Mouse (Mus musculus) liver, embryonic 14.5 days (tissue): ENCODE data around the gene Npy5r.

Experiments
- CTCF ChIP-seq: IDR thresholded peaks from 2 replicates; pipeline ENCODE4 v1.5.1; 2016; ENCODE audit warnings: antibody characterized with exemption, low read depth, control low read depth
- EP300 ChIP-seq: IDR thresholded peaks from 2 replicates; pipeline ENCODE4 v1.6.1; 2016; ENCODE audit warnings: antibody characterized with exemption, low read depth

DNA sequence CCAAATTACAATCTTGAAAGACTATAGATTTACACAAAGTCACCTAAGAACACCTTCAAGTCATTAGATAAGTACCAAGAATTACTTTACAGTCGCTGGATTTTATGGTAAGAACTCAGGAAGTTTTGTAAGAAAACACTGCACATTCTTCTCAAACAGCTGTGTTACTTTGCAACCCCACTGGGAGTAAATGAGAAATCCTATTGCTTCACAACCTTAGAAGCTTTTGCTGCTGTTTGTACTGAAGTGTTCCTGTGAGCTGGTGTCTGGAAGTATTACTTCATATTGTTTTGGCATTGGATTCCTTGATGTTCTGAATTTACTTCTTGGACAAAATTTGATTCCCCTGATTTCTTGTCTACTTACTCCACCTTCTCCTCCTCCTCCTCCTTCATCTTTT is 57.2 kb downstream of the Npy5r start:
- TF ChIP-seq CTCF (no peak), EP300 (no peak)
